Mouse (Mus musculus) splenic B cell, adult 2 months (primary cell): Measurements from ENCODE around the gene Vamp2.

Source experiments
- DNase-seq: peaks from one replicate; pipeline ENCODE4 v3.0.0-alpha.2; 2011; ENCODE audit warnings: low read depth, low spot score
- H3K27me3 ChIP-seq: 2 replicates; pipeline ENCODE4 v1.6.1; 2012; ENCODE audit warnings: mild to moderate bottlenecking, low read length, moderate library complexity, mixed read lengths; ENCODE audit not compliant: control insufficient read depth, poor library complexity, insufficient read depth, severe bottlenecking
- H3K36me3 ChIP-seq: 2 replicates; pipeline ENCODE4 v1.6.1; 2012; ENCODE audit warnings: mild to moderate bottlenecking, low read length, moderate library complexity, mixed read lengths; ENCODE audit not compliant: control insufficient read depth, poor library complexity, insufficient read depth, severe bottlenecking

Vamp2 gene

GRCm38 (mm10) chr11:69088103-69088855, at the start of gene Vamp2:
Vamp2 (plus strand) TSS chr11:69088490.
- DNase-seq, result peak; percentile 93
- Histone ChIP-seq H3K36me3 (peaks cover 7% of the 10 kb centered on the region), H3K27me3 (no peaks in the 10 kb centered on the region)

- no peaks in the 10 kb centered on the region for H3K36me3 ChIP-seq
- no peaks in the 10 kb centered on the region for H3K27me3 ChIP-seq
- peak; percentile 92 for DNase-seq
Measured at GRCm38 (mm10) chr11:69045531-69046394, 42.5 kb upstream of the Vamp2 start, which contains the start of gene Aurkb. Aurkb (plus strand) TSS chr11:69045647.

GRCm38 (mm10) chr11:69046395-69046774, 41.9 kb upstream of the Vamp2 start:
- DNase-seq, result no peak
- Histone ChIP-seq H3K36me3 (no peaks in the 10 kb centered on the region), H3K27me3 (no peaks in the 10 kb centered on the region)

- no peak for DNase-seq
- H3K27me3 ChIP-seq, result no peaks in the 10 kb centered on the region
- H3K36me3 ChIP-seq, result no peaks in the 10 kb centered on the region
Measured at GRCm38 (mm10) chr11:69047592-69047991, 40.7 kb upstream of the Vamp2 start.

- Histone ChIP-seq H3K27me3 (no peaks in the 10 kb centered on the region), H3K36me3 (no peaks in the 10 kb centered on the region)
- DNase-seq, result no peak
Measured at GRCm38 (mm10) chr11:69048151-69048550, 40.1 kb upstream of the Vamp2 start.

- Histone ChIP-seq H3K36me3 (no peaks in the 10 kb centered on the region), H3K27me3 (no peaks in the 10 kb centered on the region)
- no peak for DNase-seq
Measured at GRCm38 (mm10) chr11:69050748-69051147, 37.5 kb upstream of the Vamp2 start.

GRCm38 (mm10) chr11:69051771-69052170, 36.5 kb upstream of the Vamp2 start:
- no peak for DNase-seq
- H3K36me3 ChIP-seq, result no peaks in the 10 kb centered on the region
- H3K27me3 ChIP-seq, result no peaks in the 10 kb centered on the region

- H3K27me3 ChIP-seq, result no peaks in the 10 kb centered on the region
- H3K36me3 ChIP-seq, result no peaks in the 10 kb centered on the region
- DNase-seq, result no peak
Measured at GRCm38 (mm10) chr11:69052824-69053421, 35.4 kb upstream of the Vamp2 start.

GRCm38 (mm10) chr11:69053848-69054247, 34.4 kb upstream of the Vamp2 start:
- Histone ChIP-seq H3K36me3 (no peaks in the 10 kb centered on the region), H3K27me3 (no peaks in the 10 kb centered on the region)

GRCm38 (mm10) chr11:69058265-69058664, 30.0 kb upstream of the Vamp2 start:
- H3K36me3 ChIP-seq, result no peaks in the 10 kb centered on the region
- no peak for DNase-seq
- H3K27me3 ChIP-seq, result no peaks in the 10 kb centered on the region

More at GRCm38 (mm10) chr11:69053848-69054247, 34.4 kb upstream of the Vamp2 start:
- DNase-seq, result peak; percentile 36

- H3K27me3 ChIP-seq, result no peaks in the 10 kb centered on the region
- DNase-seq, result peak; percentile 24
Measured at GRCm38 (mm10) chr11:69058729-69059356, 29.4 kb upstream of the Vamp2 start.

GRCm38 (mm10) chr11:69059357-69059974, 28.8 kb upstream of the Vamp2 start, which contains the start of gene Borcs6:
Borcs6 (plus strand) TSS chr11:69059717.
- Histone ChIP-seq H3K36me3 (no peaks in the 10 kb centered on the region), H3K27me3 (no peaks in the 10 kb centered on the region)
- DNase-seq, result peak; percentile 97

More at GRCm38 (mm10) chr11:69058729-69059356, 29.4 kb upstream of the Vamp2 start:
- no peaks in the 10 kb centered on the region for H3K36me3 ChIP-seq

GRCm38 (mm10) chr11:69059975-69060411, 28.3 kb upstream of the Vamp2 start:
- Histone ChIP-seq H3K27me3 (no peaks in the 10 kb centered on the region), H3K36me3 (no peaks in the 10 kb centered on the region)
- peak; percentile 53 for DNase-seq
